Mouse (Mus musculus) heart, postnatal 25 days (tissue): ENCODE data around the gene Ccnt1. TPM values are rescaled to one million over a fixed set of nuclear protein-coding genes. Genes with fewer than 3 reads are reported as not detected.
A peak's percentile ranks its signal among the peaks of the same experiment; 100 is the strongest.
"Not testable (repeated sequence)": the region's sequence is repeated elsewhere in the genome, so short reads cannot be mapped to it uniquely, and the experiment has no call there.

ENCODE experiments used
- DNase-seq: peaks from one replicate; pipeline ENCODE4 v3.0.0; 2022; ENCODE audit warnings: low spot score
- intact Hi-C: fragments of 180-260 bp; cut with DNase I; formaldehyde crosslinking; loops from one replicate; pipeline ENCODE4 v1.15.1; 2025
- total RNA-seq, 2 experiments: library from RNA; stranded (reverse); gene quantifications; 2 replicates each; pipeline ENCODE4 v1.2.3; 2021

The Ccnt1 gene
- total RNA-seq, 2 experiments from 2014 or later = 31.0 to 31.9 TPM

- no peak for DNase-seq
Measured at GRCm38 (mm10) chr15:98600036-98600709, 29.4 kb upstream of the Ccnt1 start.

DNA sequence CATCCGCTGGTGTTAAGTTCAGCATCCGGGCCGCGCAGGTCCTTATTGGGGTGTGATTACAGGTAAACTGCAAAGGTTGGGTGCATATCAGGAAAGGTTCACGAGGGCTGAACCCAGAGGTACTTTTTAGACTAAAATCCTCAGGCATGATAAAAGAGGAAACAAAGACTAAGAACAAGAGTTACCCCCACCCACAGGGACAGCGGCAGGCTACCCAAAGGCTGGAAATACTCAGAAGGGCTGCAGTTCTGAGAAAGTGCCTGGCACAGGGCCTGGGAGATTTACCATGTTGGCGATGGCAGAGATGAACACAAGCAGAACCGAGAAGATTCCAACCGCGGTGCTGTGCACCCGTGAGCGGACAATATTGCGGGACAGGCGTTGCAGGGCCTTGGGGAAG, 25.9 kb upstream of the Ccnt1 start:
- intact Hi-C loops = no loop called here
- no peak for DNase-seq

More at GRCm38 (mm10) chr15:98600036-98600709, 29.4 kb upstream of the Ccnt1 start:
- intact Hi-C loops = loop anchor here (2.0 kb wide), 1 partner anchor 13 kb away; no protein-coding TSS in a partner anchor

DNA sequence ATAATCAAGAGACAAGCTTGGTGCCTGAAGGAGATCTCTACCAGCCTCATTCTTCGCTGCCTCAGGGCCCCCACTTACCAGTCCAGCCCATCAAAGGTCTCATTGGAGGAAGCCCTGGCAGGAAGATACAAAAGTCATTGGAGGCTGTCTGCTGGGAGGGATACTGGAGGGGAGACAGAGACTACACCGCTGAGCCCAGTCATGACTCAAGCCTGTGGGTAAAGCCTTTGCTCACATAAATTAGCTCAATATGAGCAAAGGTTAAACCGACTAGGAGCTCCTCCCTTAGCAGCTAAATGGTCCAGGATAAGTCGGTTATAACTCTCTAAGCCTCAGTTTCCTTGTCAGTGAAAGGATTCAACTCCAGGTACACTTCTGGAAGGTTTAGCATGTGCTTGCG, 24.3 kb upstream of the Ccnt1 start:
- no peak for DNase-seq
- intact Hi-C loops = no loop called here

- no peak for DNase-seq
- intact Hi-C loops = no loop called here
Measured at GRCm38 (mm10) chr15:98594193-98594592, 23.5 kb upstream of the Ccnt1 start.

DNA sequence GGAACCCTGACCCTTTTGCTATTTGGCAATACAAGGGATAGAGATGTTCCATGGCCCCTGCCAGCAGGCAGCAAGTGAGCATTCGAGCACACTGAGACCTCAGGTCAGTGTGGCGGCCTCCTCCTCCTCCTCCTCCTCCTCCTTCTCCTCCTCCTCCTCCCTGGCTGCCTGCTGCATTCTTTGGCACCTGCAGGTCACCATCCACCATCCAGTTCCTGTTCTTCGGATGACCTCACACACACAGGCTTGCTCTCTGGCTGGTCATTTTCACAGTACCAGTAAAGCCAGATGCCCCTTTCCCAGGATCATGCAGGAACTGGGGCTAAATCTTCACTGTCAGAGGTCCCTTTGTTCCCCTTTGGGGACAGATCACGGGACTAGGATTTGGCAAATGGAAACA, 20.7 kb upstream of the Ccnt1 start:
- intact Hi-C loops = no loop called here
- DNase-seq = no peak

- DNase-seq = no peak
- intact Hi-C loops = no loop called here
Measured at GRCm38 (mm10) chr15:98589640-98590336, 19.1 kb upstream of the Ccnt1 start.

- no peak for DNase-seq
- intact Hi-C loops = loop anchor here (2.0 kb wide), 1 partner anchor 13 kb away; no protein-coding TSS in a partner anchor
Measured at GRCm38 (mm10) chr15:98587751-98588150, 17.0 kb upstream of the Ccnt1 start.

DNA sequence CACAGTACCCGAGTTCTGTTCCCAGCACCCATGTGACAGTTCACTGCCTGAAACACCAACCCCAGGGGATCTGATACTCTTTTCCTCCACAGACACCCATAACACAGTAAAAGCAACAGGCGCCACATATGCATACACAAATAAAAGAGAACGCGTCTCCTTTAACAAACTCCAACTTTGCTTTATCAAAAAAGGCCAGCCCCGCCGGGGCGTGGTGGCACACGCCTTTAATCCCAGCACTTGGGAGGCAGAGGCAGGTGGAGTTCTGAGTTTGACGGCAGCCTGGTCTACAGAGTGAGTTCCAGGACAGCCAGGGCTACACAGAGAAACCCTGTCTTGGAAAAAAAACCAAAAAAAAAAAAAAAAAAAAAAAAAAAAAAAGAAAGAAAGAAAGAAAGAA, 15.4 kb upstream of the Ccnt1 start:
- DNase-seq = not testable (repeated sequence)
- intact Hi-C loops = loop anchor here (2.0 kb wide), 1 partner anchor 15 kb away; no protein-coding TSS in a partner anchor

DNA sequence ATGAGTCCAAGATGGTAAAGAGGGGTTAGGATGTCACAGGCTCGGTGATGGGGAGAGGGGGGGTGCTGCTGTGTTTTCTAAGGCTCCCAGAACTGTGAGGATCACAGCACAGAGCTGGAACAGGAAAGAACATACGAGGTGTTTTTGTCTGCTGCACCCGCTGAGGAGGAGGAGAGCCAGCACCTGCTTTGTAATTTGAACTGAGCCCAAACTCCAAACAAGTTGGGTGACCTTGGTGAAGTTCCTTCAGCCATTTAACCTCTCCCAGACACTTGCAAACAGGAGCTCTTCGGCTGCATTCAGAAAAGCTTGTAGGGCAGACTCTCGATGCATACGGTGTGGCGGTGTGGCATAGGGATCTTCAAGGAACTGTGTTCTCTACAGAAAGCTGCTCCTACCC, 14.7 kb upstream of the Ccnt1 start:
- DNase-seq = no peak
- intact Hi-C loops = no loop called here

GRCm38 (mm10) chr15:98582996-98583395, 12.3 kb upstream of the Ccnt1 start:
- no peak for DNase-seq
- intact Hi-C loops = loop anchor here (5.0 kb wide), 1 partner anchor 114 kb away; no protein-coding TSS in a partner anchor

DNA sequence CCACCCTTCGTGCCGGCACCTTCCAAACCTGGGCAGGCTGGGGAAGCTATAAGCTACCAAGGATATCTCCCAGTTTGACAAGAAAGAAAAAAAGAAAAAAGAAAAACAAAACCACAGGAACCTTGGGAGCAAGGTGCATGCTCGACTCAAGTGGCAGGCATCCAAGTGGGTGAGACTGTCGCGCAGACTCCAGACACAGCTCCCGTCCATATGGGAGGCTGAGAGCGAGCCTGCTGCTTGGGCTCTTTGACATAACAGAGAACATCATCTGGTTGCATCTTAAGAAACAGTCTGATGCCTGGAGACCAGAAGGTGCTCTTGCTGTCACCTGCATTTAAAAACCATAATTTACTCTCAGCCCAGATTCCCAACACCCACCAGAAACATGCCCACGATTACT, 11.7 kb upstream of the Ccnt1 start:
- no peak for DNase-seq
- intact Hi-C loops = loop anchor here (5.0 kb wide), 1 partner anchor 115 kb away; no protein-coding TSS in a partner anchor

GRCm38 (mm10) chr15:98579795-98580464, 9.2 kb upstream of the Ccnt1 start:
- intact Hi-C loops = loop anchor here (1.0 to 10.0 kb wide), 3 partner anchors 37 to 245 kb away; no protein-coding TSS in a partner anchor
- DNase-seq = no peak

DNA sequence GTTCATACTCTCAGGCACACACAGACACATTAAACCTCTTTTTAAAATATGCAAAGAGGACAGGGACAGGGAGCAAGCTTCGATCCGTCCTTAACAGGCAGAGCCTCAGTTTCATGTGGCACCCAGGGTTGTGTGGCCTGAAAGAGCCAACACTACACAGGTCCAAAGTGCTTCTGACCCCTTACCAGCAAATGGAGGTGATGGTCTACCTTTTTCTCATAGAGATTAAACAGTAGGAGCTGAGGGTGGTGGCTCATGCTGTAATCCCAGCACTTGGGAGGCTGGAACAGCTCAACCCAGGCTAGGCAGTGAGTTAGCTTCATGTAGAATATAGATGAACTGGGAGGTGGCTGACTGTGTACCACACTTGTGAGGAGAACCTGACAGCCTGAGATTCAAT, 8.6 kb upstream of the Ccnt1 start:
- intact Hi-C loops = loop anchor here (10.0 kb wide), 1 partner anchor 245 kb away; no protein-coding TSS in a partner anchor
- DNase-seq = no peak

GRCm38 (mm10) chr15:98573293-98573692, 2.6 kb upstream of the Ccnt1 start:
- intact Hi-C loops = loop anchor here (10.0 kb wide), 1 partner anchor 252 kb away; no protein-coding TSS in a partner anchor
- DNase-seq = no peak

- intact Hi-C loops = loop anchor here (10.0 kb wide), 1 partner anchor 255 kb away; no protein-coding TSS in a partner anchor
- no peak for DNase-seq
Measured at GRCm38 (mm10) chr15:98569795-98570365, 843 bp downstream of the Ccnt1 start.

- DNase-seq = no peak
- intact Hi-C loops = no loop called here
Measured at GRCm38 (mm10) chr15:98569216-98569615, 1.5 kb downstream of the Ccnt1 start.

DNA sequence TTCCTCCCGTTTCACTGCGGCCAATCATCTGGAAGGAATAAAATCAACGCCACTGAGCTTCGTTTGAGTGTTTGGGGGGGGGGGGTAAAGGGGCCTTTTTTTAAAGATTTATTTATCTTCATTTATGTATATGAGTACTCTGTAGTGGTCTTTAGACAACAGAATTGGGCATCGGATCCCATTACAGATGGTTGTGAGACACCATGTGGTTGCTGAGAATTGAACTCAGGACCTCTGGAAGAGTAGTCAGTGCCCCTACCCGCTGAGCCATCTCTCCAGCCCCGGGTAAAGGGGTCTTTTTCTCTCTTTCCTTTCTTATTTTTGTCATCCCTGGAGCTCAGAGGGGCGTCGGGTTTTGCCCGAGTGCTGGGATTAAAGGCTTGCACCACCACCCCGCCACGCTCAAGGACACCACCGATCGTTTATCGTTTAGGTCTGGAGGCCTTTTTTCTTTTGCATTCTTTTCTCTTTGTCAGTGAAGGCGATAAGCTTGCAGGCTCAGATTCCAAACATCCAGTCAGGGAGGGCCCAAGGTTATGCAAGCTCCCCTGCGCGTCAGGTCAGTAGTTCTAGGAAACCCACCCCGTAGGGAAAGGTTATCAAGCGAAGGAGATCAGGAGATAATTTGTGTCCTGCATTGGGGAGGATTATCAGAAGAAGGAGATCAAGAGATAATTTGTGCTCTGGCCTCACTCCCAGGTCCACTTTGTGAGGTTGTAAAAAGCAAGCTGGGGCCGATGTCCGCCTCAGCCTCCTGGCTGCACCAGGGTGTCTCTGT, 2.3 kb downstream of the Ccnt1 start:
- intact Hi-C loops = no loop called here
- DNase-seq = no peak

DNA sequence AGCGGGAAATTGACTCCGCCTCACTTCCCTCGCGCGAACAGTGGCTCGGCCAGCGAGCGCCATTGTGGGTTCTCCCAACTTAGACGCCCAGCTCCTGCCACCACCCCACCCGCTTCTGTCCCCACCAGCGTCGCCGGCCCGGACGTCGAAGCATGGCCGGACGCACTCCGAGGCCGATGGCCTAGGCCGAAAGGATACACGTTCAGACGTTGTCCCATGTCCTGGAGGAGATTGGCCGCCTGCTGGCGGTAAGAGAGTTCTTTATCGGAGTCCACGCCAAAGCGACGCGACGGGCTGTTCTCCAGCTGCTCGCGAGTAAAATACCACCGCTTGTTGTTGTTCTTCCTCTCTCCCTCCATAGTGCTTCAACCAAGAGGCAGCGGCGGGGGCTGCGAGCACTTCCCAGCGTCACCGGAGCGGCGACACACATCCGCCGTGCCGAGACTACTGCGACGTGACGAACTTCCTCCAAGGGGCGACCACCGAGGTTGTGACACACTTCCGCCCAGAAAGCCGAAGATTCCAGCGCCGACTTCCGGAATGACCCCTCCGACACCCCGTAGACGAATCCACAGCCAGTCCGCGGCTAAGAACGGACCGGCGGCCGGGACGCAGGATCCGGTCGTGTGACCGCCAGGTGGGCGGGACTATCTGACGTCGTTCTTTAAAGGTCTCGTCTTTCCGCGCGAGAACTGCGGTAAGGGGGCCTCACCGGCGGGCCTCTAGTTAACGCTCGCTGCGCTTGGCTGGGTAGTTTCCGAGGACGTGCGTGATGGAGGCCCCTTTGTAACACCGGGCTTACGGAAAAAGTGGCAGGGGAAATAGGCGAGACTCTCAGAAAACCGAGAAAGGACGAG, 3.2 kb downstream of the Ccnt1 start:
- peak; percentile 99 for DNase-seq

More for the DNA sequence above, 3.2 kb downstream of the Ccnt1 start:
- intact Hi-C loops = loop anchor here (2.0 kb wide), 1 partner anchor 35 kb away; no protein-coding TSS in a partner anchor
